Mouse (Mus musculus) olfactory bulb, adult 2 months (tissue): ENCODE results near the gene Kif11.

Experiments
- CTCF ChIP-seq: fragments of 200-500 bp; IDR thresholded peaks from 2 replicates; pipeline ENCODE4 v1.5.1; 2012; ENCODE audit warnings: low read depth, mild to moderate bottlenecking, low read length, moderate library complexity; ENCODE audit not compliant: insufficient read depth
- POLR2A ChIP-seq: fragments of 200-500 bp; IDR thresholded peaks from 2 replicates; pipeline ENCODE4 v1.6.1; 2012; ENCODE audit warnings: mild to moderate bottlenecking, low read depth, low read length, moderate library complexity; ENCODE audit not compliant: insufficient read depth

- no peak for TF ChIP-seq POLR2A
- no peak for TF ChIP-seq CTCF
These were observed 27.3 kb upstream of the Kif11 start for GRCm38 (mm10) chr19:37348952-37349351.
